Mouse (Mus musculus) liver, embryonic 16.5 days (tissue): Measurements from ENCODE around the gene Slc9a3r2. TPM values are rescaled to one million over a fixed set of nuclear protein-coding genes. Genes with fewer than 3 reads are reported as not detected.

Experiments used
- ATAC-seq: fragments of 200-750 bp; cut with Nextera tagmentation; 2 replicates; pipeline ENCODE4 v1.8.0; 2017; ENCODE audit warnings: low read depth, mild to moderate bottlenecking, moderate number of reproducible peaks, moderate library complexity
- H3K27ac ChIP-seq: fragments of 300-500 bp; sonication (generic); 2 replicates; pipeline ENCODE4 v1.5.1; 2014; ENCODE audit warnings: mild to moderate bottlenecking, low read length
- H3K27me3 ChIP-seq: fragments of 300-500 bp; sonication (generic); 2 replicates; pipeline ENCODE4 v1.6.1; 2014; ENCODE audit warnings: low read depth, low read length, mixed read lengths; ENCODE audit not compliant: control insufficient read depth, insufficient read depth
- H3K36me3 ChIP-seq: fragments of 300-500 bp; sonication (generic); 2 replicates; pipeline ENCODE4 v1.6.1; 2014; ENCODE audit warnings: mild to moderate bottlenecking; ENCODE audit not compliant: control insufficient read depth, insufficient read depth
- H3K4me1 ChIP-seq: fragments of 300-500 bp; sonication (generic); 2 replicates; pipeline ENCODE4 v1.6.1; 2014; ENCODE audit warnings: low read depth, low read length, mixed read lengths; ENCODE audit not compliant: control insufficient read depth
- H3K4me2 ChIP-seq: fragments of 300-500 bp; sonication (generic); 2 replicates; pipeline ENCODE4 v1.6.1; 2014; ENCODE audit warnings: low read depth, low read length, mixed read lengths
- H3K4me3 ChIP-seq: fragments of 300-500 bp; sonication (generic); 2 replicates; pipeline ENCODE4 v1.5.1; 2014; ENCODE audit warnings: low read depth, mild to moderate bottlenecking, low read length
- H3K9ac ChIP-seq: fragments of 300-500 bp; sonication (generic); 2 replicates; pipeline ENCODE4 v1.6.1; 2014; ENCODE audit warnings: low read depth, low read length
- H3K9me3 ChIP-seq: fragments of 300-500 bp; sonication (generic); replicated peaks from 2 replicates; pipeline ENCODE4 v1.6.1; 2016; ENCODE audit warnings: low read length; ENCODE audit not compliant: control insufficient read depth
- WGBS: fragments of 180-500 bp; shearing (Covaris S2); extraction: QIAGEN DNeasy Blood & Tissue Kit; methylation state at CpG from one replicate; pipeline ENCODE4 v1.1.7; 2014; ENCODE audit not compliant: insufficient replicate concordance; 5-methylcytosine and 5-hydroxymethylcytosine counted together
- polyA plus RNA-seq: library from polyadenylated mRNA; unstranded; fragments of >200 nt; fragmentation: Nextera tagmentation; extraction: Ambion mirVana; gene quantifications from 2 replicates; pipeline ENCODE4 v1.2.1, GENCODE M21; 2015

Slc9a3r2 gene
- polyA plus RNA-seq, 1 experiment from 2014 or later: 11.8 TPM

DNA sequence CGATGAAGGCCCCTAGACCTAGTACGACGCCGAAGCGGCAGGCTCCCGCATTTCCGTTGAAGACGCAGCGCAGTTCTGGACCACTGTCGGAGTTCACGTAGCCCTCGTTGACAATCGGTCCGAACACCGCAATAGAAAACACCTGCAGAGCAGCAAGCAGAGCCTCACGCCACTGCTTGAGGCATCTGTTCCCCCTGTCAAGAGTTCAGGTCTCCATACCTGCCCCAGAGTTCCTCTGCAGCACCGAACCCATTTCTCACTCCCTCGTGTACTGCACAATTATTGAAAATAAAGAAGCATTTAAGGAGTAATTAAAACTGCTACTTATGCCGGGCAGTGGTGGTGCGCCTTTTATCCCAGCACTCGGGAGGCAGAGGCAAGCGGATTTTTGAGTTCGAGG is 37.5 kb upstream of the Slc9a3r2 start:
- Histone ChIP-seq H3K27ac (no peak overlapping the region), H3K4me1 (peaks cover 19% of the 10 kb centered on the region), H3K4me3 (peak overlapping the region; percentile 59), H3K36me3 (no peaks in the 10 kb centered on the region; the same call in 1 of the 2 replicates), H3K9ac (no peak overlapping the region; the same call in 1 of the 2 replicates), H3K9me3 (no peaks in the 10 kb centered on the region), H3K27me3 (peaks cover 49% of the 10 kb centered on the region), H3K4me2 (peak overlapping the region; percentile 78)
- ATAC-seq: no peak
- WGBS: 16% methylated on average over 23 of the region's 23 CpGs

DNA sequence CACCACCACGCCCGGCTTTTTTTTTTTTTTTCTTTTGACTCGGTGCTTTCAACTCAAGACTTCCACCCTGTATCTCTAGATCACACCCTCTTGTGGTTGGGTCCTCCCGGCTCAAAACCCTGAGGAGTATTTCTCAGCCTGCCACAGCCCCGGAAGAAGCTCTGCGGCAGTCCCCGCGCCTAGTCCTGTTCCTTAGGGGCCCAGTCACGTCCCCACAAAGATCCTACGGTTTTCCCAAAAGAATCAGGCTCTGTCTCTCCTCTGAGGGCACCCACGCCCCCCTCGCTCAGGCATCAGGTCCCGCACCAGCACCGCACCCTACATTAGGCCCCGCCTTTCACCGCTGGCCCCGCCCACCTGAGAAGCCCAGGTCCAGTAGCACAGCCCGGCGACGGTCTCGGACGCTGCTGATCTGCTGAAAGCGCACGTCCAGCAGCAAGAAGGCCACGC is 37.0 kb upstream of the Slc9a3r2 start:
- Histone ChIP-seq H3K9ac (peak overlapping the region; percentile 44; the same call in 1 of the 2 replicates), H3K4me2 (peak overlapping the region; percentile 78), H3K4me3 (peak overlapping the region; percentile 59), H3K27ac (no peak overlapping the region), H3K4me1 (peaks cover 19% of the 10 kb centered on the region), H3K27me3 (peaks cover 48% of the 10 kb centered on the region), H3K9me3 (no peaks in the 10 kb centered on the region), H3K36me3 (no peaks in the 10 kb centered on the region; the same call in 1 of the 2 replicates)
- WGBS: under 1% methylated on average over 24 of the region's 25 CpGs
- ATAC-seq: peak; percentile 74

- Histone ChIP-seq H3K4me3 (peak overlapping the region; percentile 20), H3K27ac (no peak overlapping the region), H3K27me3 (peaks cover 45% of the 10 kb centered on the region), H3K4me1 (peaks cover 19% of the 10 kb centered on the region), H3K4me2 (peak overlapping the region; percentile 50), H3K9ac (no peak overlapping the region), H3K9me3 (no peaks in the 10 kb centered on the region), H3K36me3 (no peaks in the 10 kb centered on the region)
- 32% methylated on average over 16 of the region's 16 CpGs for WGBS
- ATAC-seq: peak; percentile 50; the same call in 1 of the 2 replicates
Measured at GRCm38 (mm10) chr17:24686514-24686913, 36.4 kb upstream of the Slc9a3r2 start.

DNA sequence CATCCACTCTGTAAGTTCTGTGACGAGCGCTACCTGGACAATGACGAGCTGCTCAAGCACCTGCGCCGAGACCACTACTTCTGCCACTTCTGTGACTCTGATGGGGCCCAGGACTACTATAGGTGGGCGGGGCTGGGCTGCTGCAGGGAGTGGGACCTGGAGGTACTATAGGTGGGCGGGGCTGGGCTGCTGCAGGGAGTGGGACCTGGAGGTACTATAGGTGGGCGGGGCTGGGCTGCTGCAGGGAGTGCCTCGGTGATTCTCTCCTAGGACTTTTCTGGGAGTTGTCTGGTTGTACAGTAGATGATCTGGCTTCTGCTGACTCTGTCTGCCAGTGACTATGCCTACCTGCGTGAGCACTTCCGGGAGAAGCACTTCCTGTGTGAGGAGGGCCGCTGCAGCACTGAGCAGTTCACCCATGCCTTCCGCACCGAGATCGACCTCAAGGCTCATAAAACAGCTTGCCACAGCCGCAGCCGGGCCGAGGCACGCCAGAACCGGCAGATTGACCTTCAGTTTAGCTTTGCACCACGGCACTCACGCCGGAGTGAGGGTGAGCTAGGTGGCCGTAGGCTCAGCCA is 27.5 kb upstream of the Slc9a3r2 start:
- Histone ChIP-seq H3K9ac (no peak overlapping the region), H3K4me1 (peaks cover 4% of the 10 kb centered on the region; the same call in 1 of the 2 replicates), H3K27me3 (no peaks in the 10 kb centered on the region), H3K4me3 (no peak overlapping the region), H3K27ac (no peak overlapping the region), H3K9me3 (no peaks in the 10 kb centered on the region), H3K4me2 (no peak overlapping the region), H3K36me3 (peaks cover 20% of the 10 kb centered on the region)
- no peak for ATAC-seq
- WGBS: 81% methylated on average over 24 of the region's 24 CpGs

- no peak overlapping the region for H3K27ac ChIP-seq
- H3K9ac ChIP-seq: no peak overlapping the region
- 81% methylated on average over 5 of the region's 5 CpGs for WGBS
- no peak overlapping the region for H3K4me3 ChIP-seq
- H3K27me3 ChIP-seq: no peaks in the 10 kb centered on the region
- no peak overlapping the region for H3K4me2 ChIP-seq
- H3K36me3 ChIP-seq: peaks cover 20% of the 10 kb centered on the region
- no peaks in the 10 kb centered on the region for H3K9me3 ChIP-seq
- no peak for ATAC-seq
- peaks cover 9% of the 10 kb centered on the region for H3K4me1 ChIP-seq
Measured at GRCm38 (mm10) chr17:24676877-24677276, 26.8 kb upstream of the Slc9a3r2 start.

DNA sequence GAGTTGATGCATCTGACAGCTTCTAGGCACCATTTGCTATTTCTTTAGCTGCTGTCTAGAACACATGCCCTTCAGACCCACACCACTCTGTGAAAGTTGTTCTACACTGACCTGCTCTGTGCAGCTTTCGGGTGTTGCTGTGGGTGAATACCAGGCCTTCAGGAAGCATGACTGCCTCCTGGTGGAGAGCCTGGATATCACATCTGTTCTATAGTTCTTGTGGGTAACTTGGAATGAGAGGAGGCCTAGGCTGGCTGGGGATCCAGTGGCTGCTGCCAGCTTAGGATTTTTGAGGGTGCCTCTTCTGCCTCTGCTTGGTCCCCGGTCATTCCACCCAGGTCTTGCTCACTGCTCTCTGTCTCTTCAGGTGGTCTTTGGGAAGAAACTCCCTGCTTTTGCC is 26.1 kb upstream of the Slc9a3r2 start:
- no peak overlapping the region for H3K9ac ChIP-seq
- H3K36me3 ChIP-seq: peaks cover 20% of the 10 kb centered on the region
- WGBS: 63% methylated on average over 2 of the region's 2 CpGs
- no peaks in the 10 kb centered on the region for H3K9me3 ChIP-seq
- no peak overlapping the region for H3K4me2 ChIP-seq
- no peak for ATAC-seq
- no peaks in the 10 kb centered on the region for H3K27me3 ChIP-seq
- H3K27ac ChIP-seq: no peak overlapping the region
- no peak overlapping the region for H3K4me3 ChIP-seq
- peaks cover 16% of the 10 kb centered on the region for H3K4me1 ChIP-seq

GRCm38 (mm10) chr17:24674277-24674676 is 24.1 kb upstream of the Slc9a3r2 start:
- Histone ChIP-seq H3K4me3 (no peak overlapping the region), H3K4me2 (no peak overlapping the region), H3K9me3 (no peaks in the 10 kb centered on the region), H3K36me3 (peaks cover 11% of the 10 kb centered on the region), H3K9ac (no peak overlapping the region), H3K27me3 (no peaks in the 10 kb centered on the region), H3K4me1 (peaks cover 24% of the 10 kb centered on the region), H3K27ac (no peak overlapping the region)
- WGBS: 53% methylated on average over 7 of the region's 7 CpGs
- no peak for ATAC-seq

- peak; percentile 49 for ATAC-seq
- peaks cover 27% of the 10 kb centered on the region for H3K4me1 ChIP-seq
- H3K4me3 ChIP-seq: no peak overlapping the region
- H3K36me3 ChIP-seq: no peaks in the 10 kb centered on the region
- H3K27ac ChIP-seq: peak overlapping the region; percentile 2; the same call in 1 of the 2 replicates
- WGBS: 13% methylated on average over 5 of the region's 5 CpGs
- H3K4me2 ChIP-seq: peak overlapping the region; percentile 41
- no peaks in the 10 kb centered on the region for H3K9me3 ChIP-seq
- peak overlapping the region; percentile 31 for H3K9ac ChIP-seq
- no peaks in the 10 kb centered on the region for H3K27me3 ChIP-seq
Measured at GRCm38 (mm10) chr17:24672141-24672540, 22.0 kb upstream of the Slc9a3r2 start.

DNA sequence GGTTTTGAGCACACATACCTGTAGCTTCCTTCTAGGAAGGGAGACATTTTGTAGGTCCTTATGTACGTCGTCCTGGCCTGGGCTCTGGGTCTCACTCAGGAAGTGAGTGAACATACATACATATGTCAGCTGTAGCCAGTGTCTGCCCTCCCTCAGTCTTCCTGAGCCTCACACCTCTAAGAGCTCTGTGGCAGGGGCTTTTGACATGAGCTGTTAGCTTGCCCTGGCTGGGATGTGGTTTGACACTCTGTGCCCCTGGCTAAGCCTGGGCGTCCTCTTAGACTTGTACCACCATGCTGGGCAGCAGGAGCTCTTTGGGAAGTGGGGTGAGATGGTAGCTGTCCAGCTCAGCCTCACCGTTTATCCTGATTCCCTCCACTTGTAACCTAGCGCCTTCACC is 21.2 kb upstream of the Slc9a3r2 start:
- no peak overlapping the region for H3K4me3 ChIP-seq
- no peak overlapping the region; the same call in 1 of the 2 replicates for H3K27ac ChIP-seq
- peaks cover 27% of the 10 kb centered on the region for H3K4me1 ChIP-seq
- H3K36me3 ChIP-seq: no peaks in the 10 kb centered on the region
- H3K9ac ChIP-seq: peak overlapping the region; percentile 31; the same call in 1 of the 2 replicates
- no peaks in the 10 kb centered on the region for H3K9me3 ChIP-seq
- WGBS: 53% methylated on average over 5 of the region's 5 CpGs
- no peak for ATAC-seq
- peak overlapping the region; percentile 65 for H3K4me2 ChIP-seq
- H3K27me3 ChIP-seq: no peaks in the 10 kb centered on the region
